Comparison of ENCODE assay signal across 8 mouse cellular contexts in the genomic region with DNA sequence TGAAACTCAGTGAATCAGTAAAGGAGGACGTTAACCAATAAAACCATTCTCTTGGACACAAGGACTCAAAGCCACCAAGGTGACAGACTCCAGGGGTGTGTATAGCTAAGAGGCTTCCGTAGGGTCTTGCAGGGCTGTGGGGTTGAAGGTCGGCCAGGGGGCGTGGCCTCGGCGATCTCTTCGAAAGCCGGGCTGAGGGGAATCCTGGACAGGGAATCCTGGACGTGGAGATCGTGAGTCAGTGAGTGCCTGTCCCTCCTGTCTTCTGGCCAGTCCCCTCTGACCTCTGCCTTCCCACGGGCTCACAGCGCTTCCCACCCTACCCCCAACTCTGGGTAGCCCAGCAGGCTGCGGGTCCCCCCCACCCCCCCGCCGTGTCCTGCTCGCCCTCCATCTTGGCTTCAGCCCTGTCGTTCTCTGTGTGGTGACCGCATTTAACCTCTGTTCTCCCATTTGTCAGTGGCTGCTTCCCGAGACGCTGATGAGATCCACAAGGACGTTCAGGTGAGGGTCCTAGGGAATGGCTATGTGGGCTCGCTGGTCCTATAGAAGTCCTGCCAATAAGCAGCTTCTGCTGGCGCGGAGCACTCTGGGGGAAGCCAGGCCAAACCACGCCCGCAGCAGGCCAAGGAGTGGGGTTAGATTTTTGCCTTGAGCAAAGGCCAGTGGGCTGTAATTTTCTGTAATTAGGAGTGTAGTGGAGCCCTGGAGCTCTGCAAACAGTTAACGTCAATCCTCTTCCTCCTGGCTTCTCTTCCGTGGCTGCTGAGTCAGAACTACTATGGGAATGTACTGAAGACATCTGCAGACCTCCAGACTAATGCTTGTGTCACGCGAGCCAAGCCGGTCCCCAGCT. TPM values are rescaled to one million over a fixed set of nuclear protein-coding genes. Genes with fewer than 3 reads are reported as not detected.
DNase-seq lines count a peak whose midpoint lies in the region; ATAC-seq and TF ChIP-seq lines count a peak whose summit lies in the region.

A gene (plus strand): TSS at position 163 of the 856 bp plus-strand sequence.

- peak; percentile 88 to 95 for DNase-seq in adrenal gland, adult (ENCODE audit: inconsistent age in 2 of 2, low spot score in 1 of 2)
- peak; percentile 74 to 81 for DNase-seq in cerebellum, postnatal 25 days
- DNase-seq in gastrocnemius, postnatal 10 days = peak; percentile 82
- peak; percentile 67 for DNase-seq in hindbrain, postnatal 0 days (ENCODE audit: low spot score)
- peak; percentile 54 to 90 for DNase-seq in left cerebral cortex, postnatal 10 days (ENCODE audit: extremely low spot score in 1 of 2, low spot score in 2 of 2)
- DNase-seq in retina, postnatal 7 days (ENCODE audit: low read depth, low spot score) = peak; percentile 60
- DNase-seq in adipocyte (ENCODE audit: low spot score) = no peak

- H3K27me3 ChIP-seq in hindbrain, postnatal 0 days (ENCODE audit: insufficient read depth, low read length) = no peaks in the 10 kb centered on the region

- 0 out of 2 replicates have a peak, but pooled peaks cover 7% of the 10 kb centered on the region for H3K4me1 ChIP-seq in hindbrain, postnatal 0 days (ENCODE audit: insufficient read depth, low read length)

- no peaks in the 10 kb centered on the region for H3K36me3 ChIP-seq in hindbrain, postnatal 0 days (ENCODE audit: insufficient read depth, low read length)

- peak within 1 kb of the TSS; percentile 39 for H3K9ac ChIP-seq in hindbrain, postnatal 0 days (replicated peaks; ENCODE audit: low read length)

- peak; percentile 82 for ATAC-seq in hindbrain, postnatal 0 days
- ATAC-seq in megakaryocyte, adult 5-6 weeks (ENCODE audit: poor library complexity, severe bottlenecking) = peak; percentile 56; the same call in 1 of the 2 replicates

- no peaks in the 10 kb centered on the region for H3K9me3 ChIP-seq in hindbrain, postnatal 0 days (ENCODE audit: low read length)

- 0 out of 2 replicates have a peak within 1 kb of the TSS, but pooled peaks have one; percentile 34 for H3K27ac ChIP-seq in hindbrain, postnatal 0 days

- peak within 1 kb of the TSS; percentile 31 for H3K4me3 ChIP-seq in hindbrain, postnatal 0 days (ENCODE audit: low read length)

- peak within 1 kb of the TSS; percentile 52 for H3K4me2 ChIP-seq in hindbrain, postnatal 0 days (ENCODE audit: low read depth, low read length)

- TF ChIP-seq CTCF in hindbrain, postnatal 0 days (IDR thresholded peaks at IDR 0.05; ENCODE audit: low read depth) = no peak

- 11% methylated on average over 31 of the region's 31 CpGs for WGBS in hindbrain, postnatal 0 days

- intact Hi-C loops in left cerebral cortex, postnatal 10 days (cut with DNase I) = no loop called here

RNA-seq across cellular contexts. Expression of the gene that starts here (rescaled TPM):
- 10 to 100 TPM; 66.4 to 71.2 TPM for total RNA-seq in gastrocnemius, postnatal 10 days (2021)
- total RNA-seq in hindbrain, postnatal 0 days (2014; rRNA removed) = 16.0 and 19.0 TPM in 2 replicates
- polyA plus RNA-seq in hindbrain, postnatal 0 days (2015; fragmentation: Nextera tagmentation; extraction: Ambion mirVana) = 32.9 and 34.9 TPM in 2 replicates
- total RNA-seq in left cerebral cortex, postnatal 10 days (2021) = 10 to 100 TPM; 18.7 to 18.9 TPM
- 10.5 and 11.1 TPM in 2 replicates for total RNA-seq in megakaryocyte, adult 5-6 weeks (2015)
- total RNA-seq in megakaryocyte, adult 5-6 weeks (2017) = 20.5 and 21.0 TPM in 2 replicates
